Mouse (Mus musculus): ENCODE data around the gene Gng10. TPM values are rescaled to one million over a fixed set of nuclear protein-coding genes. Genes with fewer than 3 reads are reported as not detected.

The Gng10 gene
- polyA plus RNA-seq, 1 experiment from 2014 or later = 38.4 TPM

DNA sequence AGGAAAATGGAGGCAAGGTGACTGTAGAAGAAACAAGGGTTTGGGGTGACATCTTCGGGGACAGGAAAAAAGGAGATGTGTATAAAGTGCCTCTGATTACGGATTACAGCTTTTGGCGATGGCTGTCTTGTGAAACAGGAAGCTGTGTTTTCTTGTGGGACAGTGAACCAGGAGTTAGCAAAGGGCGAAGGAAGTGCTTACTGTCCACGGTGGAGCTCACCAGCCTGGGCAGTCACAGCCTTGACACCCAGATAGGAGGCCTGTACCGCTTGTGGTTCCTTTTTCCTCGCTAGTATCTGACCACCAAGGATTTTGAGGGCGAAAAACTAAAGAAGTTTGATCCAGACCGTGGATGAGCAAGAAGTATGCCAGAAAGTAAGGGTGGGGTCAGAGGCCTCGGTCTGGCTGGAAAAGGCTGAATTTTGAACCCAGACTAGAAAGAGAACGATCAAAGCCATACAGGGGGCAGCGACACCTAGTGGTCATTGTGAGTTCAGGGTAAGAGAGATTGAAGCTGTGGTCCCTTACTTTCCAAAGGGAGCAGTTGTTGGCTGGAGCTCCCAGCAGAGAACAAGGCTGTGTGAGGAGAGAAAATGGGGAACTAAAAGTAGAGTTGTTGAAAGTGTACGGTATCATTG lies 1.7 kb downstream of the Gng10 start:
- peak; percentile 58 for ATAC-seq
- Histone ChIP-seq H3K9ac (replicated peaks; ENCODE audit: low read depth) (no peak overlapping the region), H3K9me3 (ENCODE audit: low read length) (no peaks in the 10 kb centered on the region), H3K4me3 (ENCODE audit: low read depth, low read length) (no peak overlapping the region), H3K4me1 (ENCODE audit: insufficient read depth, low read depth, low read length) (no peaks in the 10 kb centered on the region), H3K27ac (ENCODE audit: low read length) (no peak overlapping the region), H3K4me2 (replicated peaks; ENCODE audit: low read depth, low read length) (no peak overlapping the region), H3K36me3 (ENCODE audit: insufficient read depth, low read length) (no peaks in the 10 kb centered on the region), H3K27me3 (replicated peaks; ENCODE audit: insufficient read depth, low read length) (no peaks in the 10 kb centered on the region)
- peak; percentile 76 for DNase-seq (ENCODE audit: low spot score)
- 43% methylated on average over 13 of the region's 13 CpGs for WGBS
- peak; percentile 89 for TF ChIP-seq CTCF (IDR thresholded peaks at IDR 0.05)
- no peak for TF ChIP-seq EP300 (IDR thresholded peaks at IDR 0.05)

DNA sequence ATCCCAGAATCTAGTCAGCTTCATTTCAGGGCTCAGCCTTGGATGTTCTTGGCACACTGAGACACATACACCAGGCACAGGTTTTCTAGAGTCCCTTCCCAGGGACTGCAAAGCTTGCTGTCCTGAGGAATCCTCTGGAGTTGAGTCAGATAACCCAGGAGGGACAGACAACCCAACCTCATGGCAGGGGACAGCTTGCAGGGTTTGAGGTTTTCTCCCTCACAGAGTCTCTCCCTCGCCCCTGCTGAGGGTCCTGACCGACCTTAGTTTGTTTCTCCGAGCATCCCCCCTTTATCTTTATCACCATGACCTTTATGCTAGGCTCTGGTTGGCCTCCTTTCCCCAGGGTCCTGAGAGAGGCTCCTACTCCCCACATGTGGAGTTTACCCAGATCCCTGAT lies 2.6 kb downstream of the Gng10 start:
- Histone ChIP-seq H3K27ac (ENCODE audit: low read length) (no peak overlapping the region), H3K4me3 (ENCODE audit: low read depth, low read length) (no peak overlapping the region), H3K4me1 (ENCODE audit: insufficient read depth, low read depth, low read length) (no peaks in the 10 kb centered on the region), H3K9ac (replicated peaks; ENCODE audit: low read depth) (no peak overlapping the region), H3K36me3 (ENCODE audit: insufficient read depth, low read length) (no peaks in the 10 kb centered on the region), H3K9me3 (ENCODE audit: low read length) (no peaks in the 10 kb centered on the region), H3K4me2 (replicated peaks; ENCODE audit: low read depth, low read length) (no peak overlapping the region), H3K27me3 (replicated peaks; ENCODE audit: insufficient read depth, low read length) (no peaks in the 10 kb centered on the region)
- DNase-seq (ENCODE audit: low spot score) (no peak), ATAC-seq (no peak)
- 81% methylated on average over 3 of the region's 3 CpGs for WGBS
- no peak for TF ChIP-seq EP300 (IDR thresholded peaks at IDR 0.05)
- no peak for TF ChIP-seq CTCF (IDR thresholded peaks at IDR 0.05)

DNA sequence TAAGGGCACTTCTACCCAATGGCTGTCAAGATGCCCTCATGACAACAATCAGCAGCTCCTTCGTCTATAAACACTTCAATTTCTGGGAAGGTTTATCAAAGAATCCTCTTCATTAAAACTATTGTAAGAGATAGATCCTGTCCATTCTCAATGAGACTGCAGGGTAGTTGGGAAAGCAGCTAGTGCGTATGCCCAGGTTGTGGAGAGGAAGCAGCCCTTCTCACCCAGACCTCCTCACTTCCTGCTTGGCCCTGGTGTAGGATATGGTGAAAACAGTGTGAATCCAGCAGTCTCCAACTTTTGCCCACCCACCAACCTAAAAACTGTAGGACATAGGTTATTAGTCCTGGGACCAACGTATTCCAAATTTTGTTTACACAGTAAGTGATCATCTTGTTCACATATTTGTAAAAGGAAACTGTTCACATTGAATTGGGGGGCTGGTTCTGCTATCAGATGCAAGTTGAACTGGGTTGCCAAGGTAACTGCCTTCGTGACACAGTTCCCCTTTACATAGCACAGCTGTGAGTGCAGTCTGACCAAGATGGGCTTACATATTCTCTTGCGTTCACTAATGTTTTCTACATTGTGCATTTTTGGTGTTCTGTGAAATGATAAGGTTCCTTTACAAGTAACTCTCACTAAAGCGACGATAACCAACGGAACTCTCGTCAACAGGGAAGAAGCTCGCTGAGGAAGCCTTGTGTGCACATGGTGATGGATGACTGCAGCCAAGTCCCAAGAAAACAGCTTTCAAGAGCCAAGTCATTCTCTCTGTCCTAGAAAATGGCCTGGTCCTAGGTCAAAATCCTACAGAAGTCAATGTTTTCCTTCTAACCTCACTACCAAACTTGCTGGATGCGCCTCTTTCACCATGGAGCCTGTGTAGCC lies 5.8 kb downstream of the Gng10 start:
- H3K27ac ChIP-seq (ENCODE audit: low read length) = no peak overlapping the region
- no peaks in the 10 kb centered on the region for H3K9me3 ChIP-seq (ENCODE audit: low read length)
- 77% methylated on average over 11 of the region's 11 CpGs for whole genome bisulfite sequencing
- H3K9ac ChIP-seq (replicated peaks; ENCODE audit: low read depth) = no peak overlapping the region
- no peaks in the 10 kb centered on the region for H3K36me3 ChIP-seq (ENCODE audit: insufficient read depth, low read length)
- no peaks in the 10 kb centered on the region for H3K4me1 ChIP-seq (ENCODE audit: insufficient read depth, low read depth, low read length)
- H3K27me3 ChIP-seq (replicated peaks; ENCODE audit: insufficient read depth, low read length) = no peaks in the 10 kb centered on the region
- TF ChIP-seq CTCF (IDR thresholded peaks at IDR 0.05) (no peak), EP300 (IDR thresholded peaks at IDR 0.05) (no peak)
- no peak overlapping the region for H3K4me3 ChIP-seq (ENCODE audit: low read depth, low read length)
- H3K4me2 ChIP-seq (replicated peaks; ENCODE audit: low read depth, low read length) = no peak overlapping the region
- DNase-seq (ENCODE audit: low spot score) (no peak), ATAC-seq (no peak)

DNA sequence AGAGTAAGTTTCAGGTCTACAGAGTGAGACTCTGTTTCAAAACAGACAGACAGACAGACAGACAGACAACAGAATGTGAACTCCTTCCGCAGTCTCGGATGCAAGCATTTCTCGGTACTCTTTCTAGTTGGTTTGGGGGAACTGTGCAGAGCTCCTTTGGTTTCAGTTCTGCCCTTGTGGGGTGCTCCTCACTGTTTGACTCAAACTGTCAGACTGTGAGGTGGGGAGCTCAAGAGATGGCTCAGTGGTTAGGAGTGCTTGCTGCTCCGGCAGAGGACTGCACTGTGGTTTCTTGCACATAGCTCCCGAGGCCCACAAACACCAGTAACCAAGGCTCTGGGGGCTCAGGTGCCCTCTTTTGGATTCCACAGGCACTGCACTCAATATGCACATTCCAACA lies 8.2 kb downstream of the Gng10 start:
- Histone ChIP-seq H3K27me3 (replicated peaks; ENCODE audit: insufficient read depth, low read length) (no peaks in the 10 kb centered on the region), H3K27ac (ENCODE audit: low read length) (no peak overlapping the region), H3K36me3 (ENCODE audit: insufficient read depth, low read length) (no peaks in the 10 kb centered on the region), H3K4me1 (ENCODE audit: insufficient read depth, low read depth, low read length) (no peaks in the 10 kb centered on the region), H3K4me2 (replicated peaks; ENCODE audit: low read depth, low read length) (no peak overlapping the region), H3K9me3 (ENCODE audit: low read length) (no peaks in the 10 kb centered on the region), H3K4me3 (ENCODE audit: low read depth, low read length) (no peak overlapping the region), H3K9ac (replicated peaks; ENCODE audit: low read depth) (no peak overlapping the region)
- DNase-seq (ENCODE audit: low spot score) = no peak
- no peak for ATAC-seq
- 96% methylated on average over 5 of the region's 5 CpGs for WGBS
- TF ChIP-seq CTCF (IDR thresholded peaks at IDR 0.05) = no peak
- no peak for TF ChIP-seq EP300 (IDR thresholded peaks at IDR 0.05)

DNA sequence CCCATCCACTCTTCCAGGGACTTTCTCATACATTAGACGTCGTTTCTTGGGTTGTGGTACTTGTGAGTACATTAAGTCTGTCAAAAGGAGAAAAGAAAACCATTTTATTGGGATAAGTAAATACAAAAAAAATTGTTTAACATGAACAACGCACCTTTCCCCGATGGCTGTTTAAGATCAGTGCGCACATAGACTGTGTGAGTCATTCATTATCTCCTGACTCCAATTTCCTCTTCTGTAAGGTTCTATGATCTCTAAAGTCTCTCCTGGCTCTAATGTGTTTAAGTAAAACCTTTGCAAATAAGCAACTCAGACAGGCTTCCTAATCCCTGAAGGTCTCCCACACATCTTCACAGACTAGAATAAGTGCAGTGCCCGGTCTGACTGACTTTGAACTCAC lies 9.0 kb downstream of the Gng10 start:
- no peaks in the 10 kb centered on the region for H3K27me3 ChIP-seq (replicated peaks; ENCODE audit: insufficient read depth, low read length)
- H3K27ac ChIP-seq (ENCODE audit: low read length) = no peak overlapping the region
- ATAC-seq (no peak), DNase-seq (ENCODE audit: low spot score) (no peak)
- H3K4me1 ChIP-seq (ENCODE audit: insufficient read depth, low read depth, low read length) = no peaks in the 10 kb centered on the region
- 61% methylated on average over 6 of the region's 6 CpGs for WGBS
- H3K4me2 ChIP-seq (replicated peaks; ENCODE audit: low read depth, low read length) = no peak overlapping the region
- H3K4me3 ChIP-seq (ENCODE audit: low read depth, low read length) = no peak overlapping the region
- H3K9ac ChIP-seq (replicated peaks; ENCODE audit: low read depth) = no peak overlapping the region
- H3K9me3 ChIP-seq (ENCODE audit: low read length) = no peaks in the 10 kb centered on the region
- H3K36me3 ChIP-seq (ENCODE audit: insufficient read depth, low read length) = no peaks in the 10 kb centered on the region
- TF ChIP-seq EP300 (IDR thresholded peaks at IDR 0.05) (no peak), CTCF (IDR thresholded peaks at IDR 0.05) (no peak)

DNA sequence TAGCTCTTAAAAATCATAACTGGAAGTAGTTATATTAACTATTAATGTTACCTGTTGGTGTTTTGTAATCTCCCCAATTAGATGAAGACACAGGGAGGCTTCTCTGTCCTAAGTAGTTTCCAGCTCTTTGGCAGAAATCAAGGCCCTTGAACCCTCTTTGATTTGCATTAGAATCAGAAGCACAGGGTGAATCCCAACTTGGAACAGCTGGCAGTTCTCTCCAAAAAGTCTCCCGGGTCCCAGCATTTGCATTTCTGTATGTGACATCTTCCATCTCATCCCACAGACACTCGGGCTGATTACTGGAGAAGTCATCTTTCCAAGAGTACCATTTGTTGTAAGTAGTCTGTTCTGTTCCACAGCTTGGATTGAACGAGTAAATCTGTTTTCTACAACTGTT lies 12.3 kb downstream of the Gng10 start:
- Histone ChIP-seq H3K27ac (ENCODE audit: low read length) (no peak overlapping the region), H3K9ac (replicated peaks; ENCODE audit: low read depth) (no peak overlapping the region), H3K4me1 (ENCODE audit: insufficient read depth, low read depth, low read length) (no peaks in the 10 kb centered on the region), H3K9me3 (ENCODE audit: low read length) (no peaks in the 10 kb centered on the region), H3K4me2 (replicated peaks; ENCODE audit: low read depth, low read length) (no peak overlapping the region), H3K4me3 (ENCODE audit: low read depth, low read length) (no peak overlapping the region), H3K27me3 (replicated peaks; ENCODE audit: insufficient read depth, low read length) (no peaks in the 10 kb centered on the region), H3K36me3 (ENCODE audit: insufficient read depth, low read length) (no peaks in the 10 kb centered on the region)
- no peak for DNase-seq (ENCODE audit: low spot score)
- ATAC-seq = no peak
- WGBS = 45% methylated on average over 3 of the region's 3 CpGs
- TF ChIP-seq EP300 (IDR thresholded peaks at IDR 0.05) (no peak), CTCF (IDR thresholded peaks at IDR 0.05) (no peak)

All from lung, postnatal 0 days (tissue).